17 mouse cellular contexts compared by ENCODE assay signal in genomic region chr17:35685061-35685460, GRCm38 (mm10). TPM values are rescaled to one million over a fixed set of nuclear protein-coding genes. Genes with fewer than 3 reads are reported as not detected.
DNase-seq lines count a peak whose midpoint lies in the region; ATAC-seq lines count a peak whose summit lies in the region.
"Had no signal": no experiment of that assay in that cellular context is flagged by ENCODE, and none has a peak within 500 bp of the region (broad histone marks: within the 10 kb centered on the region; RNA-seq: fewer than 3 reads in every experiment).

No protein-coding gene starts in this region.

- H3K9me3 ChIP-seq in hindbrain, embryonic 11.5 days (ENCODE audit: control insufficient read depth, low read length), result no peaks in the 10 kb centered on the region
- H3K9me3 ChIP-seq in midbrain, embryonic 13.5 days, result no peaks in the 10 kb centered on the region
- H3K9me3 ChIP-seq: limb, embryonic 13.5 days had no signal

- H3K9ac ChIP-seq in hindbrain, embryonic 11.5 days (ENCODE audit: low read depth, low read length), result no peak overlapping the region
- H3K9ac ChIP-seq in midbrain, embryonic 13.5 days (replicated peaks), result peak overlapping the region; percentile 60
- H3K9ac ChIP-seq: limb, embryonic 13.5 days had no signal

- no peak overlapping the region for H3K4me2 ChIP-seq in hindbrain, embryonic 11.5 days (replicated peaks; ENCODE audit: low read depth, low read length)
- H3K4me2 ChIP-seq in midbrain, embryonic 13.5 days (replicated peaks), result no peak overlapping the region
- H3K4me2 ChIP-seq: limb, embryonic 13.5 days had no signal

- H3K27ac ChIP-seq in hindbrain, embryonic 11.5 days (ENCODE audit: low read depth, low read length), result no peak overlapping the region
- H3K27ac ChIP-seq in midbrain, embryonic 13.5 days, result peak overlapping the region; percentile 77
- H3K27ac ChIP-seq: gastrocnemius, adult 2 months; heart, adult 2 months; limb, embryonic 13.5 days had no signal

- H3K27me3 ChIP-seq in hindbrain, embryonic 11.5 days (ENCODE audit: control insufficient read depth, insufficient read depth, low read length), result no peaks in the 10 kb centered on the region
- no peaks in the 10 kb centered on the region for H3K27me3 ChIP-seq in midbrain, embryonic 13.5 days
- H3K27me3 ChIP-seq: limb, embryonic 13.5 days had no signal

- 69% methylated on average over 9 of the region's 9 CpGs for WGBS in hindbrain, embryonic 11.5 days
- 48% methylated on average over 9 of the region's 9 CpGs for WGBS in midbrain, embryonic 13.5 days

- peak; percentile 17; the same call in 1 of the 2 replicates for ATAC-seq in hindbrain, embryonic 11.5 days (ENCODE audit: low FRiP score)
- peak; percentile 44 for ATAC-seq in midbrain, embryonic 13.5 days
- ATAC-seq: intestine, embryonic 16.5 days had no signal

- no peak overlapping the region for H3K4me3 ChIP-seq in hindbrain, embryonic 11.5 days (ENCODE audit: low read depth, low read length)
- no peak overlapping the region for H3K4me3 ChIP-seq in midbrain, embryonic 13.5 days (replicated peaks)
- H3K4me3 ChIP-seq: gastrocnemius, adult 2 months; heart, adult 2 months; limb, embryonic 13.5 days had no signal

- DNase-seq in embryo, embryonic 10.5 days (ENCODE audit: low spot score), result peak; percentile 47
- no peak for DNase-seq in embryo, embryonic 11 days
- peak; percentile 33 for DNase-seq in MN1 (ENCODE audit: low spot score)
- peak; percentile 48 for DNase-seq in hindbrain, embryonic 11.5 days (ENCODE audit: low spot score)
- DNase-seq in frontal cortex, adult 2 months (ENCODE audit: extremely low spot score in 1 of 2, low spot score in 1 of 2), result no peak
- DNase-seq in left cerebral cortex, adult 11 months (ENCODE audit: low spot score), result no peak
- DNase-seq in cerebellum, adult 8-10 months, result no peak
- DNase-seq: adrenal gland, postnatal 25 days; gastrocnemius, adult 2 months; heart, adult 2 months; kidney, postnatal 14 days had no signal

- H3K36me3 ChIP-seq in hindbrain, embryonic 11.5 days (ENCODE audit: control insufficient read depth, insufficient read depth, low read length), result peaks cover 40% of the 10 kb centered on the region
- H3K36me3 ChIP-seq in midbrain, embryonic 13.5 days, result peaks cover 97% of the 10 kb centered on the region

- H3K4me1 ChIP-seq in hindbrain, embryonic 11.5 days (replicated peaks; ENCODE audit: control insufficient read depth, insufficient read depth, low read length), result no peaks in the 10 kb centered on the region
- peaks cover 31% of the 10 kb centered on the region for H3K4me1 ChIP-seq in midbrain, embryonic 13.5 days (replicated peaks)
- H3K4me1 ChIP-seq: limb, embryonic 13.5 days had no signal

RNA-seq across cellular contexts. Expression of gene Gtf2h4, which starts 11.5 kb away (rescaled TPM):
- polyA plus RNA-seq in hindbrain, embryonic 11.5 days (2014; fragmentation: Nextera tagmentation; extraction: Ambion mirVana), result 37.8 and 41.4 TPM in 2 replicates
- polyA plus RNA-seq in midbrain, embryonic 13.5 days (2015; fragmentation: Nextera tagmentation; extraction: Ambion mirVana), result 31.5 and 32.0 TPM in 2 replicates
- polyA plus RNA-seq in frontal cortex, adult 2 months (2012; rRNA removed), result 26.2 and 26.6 TPM in 2 replicates

RNA-seq across cellular contexts. Expression of gene Vars2, which starts 17.7 kb away (rescaled TPM):
- 6.9 and 8.7 TPM in 2 replicates for polyA plus RNA-seq in hindbrain, embryonic 11.5 days (2014; fragmentation: Nextera tagmentation; extraction: Ambion mirVana)
- polyA plus RNA-seq in midbrain, embryonic 13.5 days (2015; fragmentation: Nextera tagmentation; extraction: Ambion mirVana), result 13.0 and 15.1 TPM in 2 replicates
- polyA plus RNA-seq in frontal cortex, adult 2 months (2012; rRNA removed), result 34.1 and 36.7 TPM in 2 replicates

RNA-seq across cellular contexts. Expression of gene Ddr1, which starts 19.4 kb away (rescaled TPM):
- 69.9 and 78.8 TPM in 2 replicates for polyA plus RNA-seq in hindbrain, embryonic 11.5 days (2014; fragmentation: Nextera tagmentation; extraction: Ambion mirVana)
- 163 and 187 TPM in 2 replicates for polyA plus RNA-seq in midbrain, embryonic 13.5 days (2015; fragmentation: Nextera tagmentation; extraction: Ambion mirVana)
- 46.6 and 46.8 TPM in 2 replicates for polyA plus RNA-seq in frontal cortex, adult 2 months (2012; rRNA removed)

RNA-seq across cellular contexts. Expression of gene Mucl3, which starts 41.6 kb away (rescaled TPM):
- 0.32 TPM in 1 of 2 replicates, not detected in the other for polyA plus RNA-seq in hindbrain, embryonic 11.5 days (2014; fragmentation: Nextera tagmentation; extraction: Ambion mirVana)
- polyA plus RNA-seq in midbrain, embryonic 13.5 days (2015; fragmentation: Nextera tagmentation; extraction: Ambion mirVana), result not detected in 2 replicates
- polyA plus RNA-seq in frontal cortex, adult 2 months (2012; rRNA removed), result 0.08 TPM in 1 of 2 replicates, not detected in the other
- polyA plus RNA-seq: heart, adult 2 months; heart, postnatal 0 days; liver, embryonic 16.5 days had no signal

RNA-seq across cellular contexts. Expression of gene Gm9573, which starts 58.6 kb away (rescaled TPM):
- polyA plus RNA-seq in hindbrain, embryonic 11.5 days (2014; fragmentation: Nextera tagmentation; extraction: Ambion mirVana), result not detected in 2 replicates
- polyA plus RNA-seq in midbrain, embryonic 13.5 days (2015; fragmentation: Nextera tagmentation; extraction: Ambion mirVana), result not detected in 2 replicates
- 0.06 TPM in 2 replicates for polyA plus RNA-seq in frontal cortex, adult 2 months (2012; rRNA removed)
- polyA plus RNA-seq: heart, adult 2 months; heart, postnatal 0 days; intestine, embryonic 16.5 days; limb, embryonic 13.5 days; liver, embryonic 16.5 days; urinary bladder, adult 2 months had no signal

Comparison
In these comparisons a context has a peak if more than half of its experiments do, and no peak if none do; other contexts are left out.
1. DNase-seq: peak in embryo, embryonic 10.5 days (single experiment), MN1 (single experiment) and hindbrain, embryonic 11.5 days (single experiment); none in embryo, embryonic 11 days (single experiment), frontal cortex, adult 2 months (0 of 2), left cerebral cortex, adult 11 months (single experiment) and cerebellum, adult 8-10 months (single experiment).